Comparison of ENCODE assay signal across 12 mouse cellular contexts in the genomic region with DNA sequence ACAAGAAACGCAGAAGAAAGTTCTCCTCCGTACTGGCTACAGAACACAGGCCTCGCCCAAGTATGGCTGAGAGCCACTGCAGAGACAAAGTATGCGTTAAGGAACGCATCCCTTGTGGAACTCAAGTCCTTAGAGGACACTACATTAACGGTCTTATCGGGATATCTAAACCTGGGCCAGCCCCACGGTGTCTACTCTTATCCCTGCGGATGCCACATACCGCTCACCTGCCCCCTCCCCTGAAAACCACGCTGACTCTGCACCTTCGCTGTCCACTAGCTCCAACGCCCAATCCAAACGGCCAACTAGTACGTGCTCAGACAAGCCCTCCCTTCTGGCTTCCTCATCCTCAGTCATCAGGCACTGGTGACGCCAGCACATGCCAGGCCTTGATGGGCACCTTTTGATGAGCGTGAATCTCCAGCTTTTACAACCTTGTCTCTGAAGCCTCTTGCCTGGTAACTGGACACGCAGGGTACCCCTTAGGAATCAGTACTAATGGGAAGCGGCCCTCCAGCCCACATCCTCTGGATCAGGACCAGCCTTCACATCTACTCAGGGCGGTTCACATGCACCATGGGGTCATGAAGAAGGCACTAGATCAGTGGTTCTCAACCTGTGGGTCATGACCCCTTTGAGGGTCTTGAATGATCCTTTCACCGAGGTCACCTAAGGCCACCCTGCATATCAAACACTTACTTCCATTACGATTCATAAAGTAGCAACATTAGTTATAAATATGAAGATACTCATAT. TPM values are rescaled to one million over a fixed set of nuclear protein-coding genes. Genes with fewer than 3 reads are reported as not detected.
DNase-seq lines count a peak whose midpoint lies in the region; ATAC-seq and TF ChIP-seq lines count a peak whose summit lies in the region.
"Had no signal": no experiment of that assay in that cellular context is flagged by ENCODE, and none has a peak within 500 bp of the region (broad histone marks: within the 10 kb centered on the region; RNA-seq: fewer than 3 reads in every experiment).

No protein-coding gene starts in this region.

- WGBS in heart, adult 2 months = 69% methylated on average over 22 of the region's 22 CpGs
- 78% methylated on average over 22 of the region's 22 CpGs for WGBS in heart, embryonic 12.5 days

- H3K4me1 ChIP-seq in heart, adult 2 months (ENCODE audit: control insufficient read depth, insufficient read depth, low read length) = peaks cover 56% of the 10 kb centered on the region
- H3K4me1 ChIP-seq in heart, embryonic 12.5 days (replicated peaks) = peaks cover 78% of the 10 kb centered on the region
- peaks cover 72% of the 10 kb centered on the region for H3K4me1 ChIP-seq in brown adipose tissue, adult 24 weeks (ENCODE audit: control insufficient read depth, insufficient read depth, insufficient read length, low read length)

- no peak for DNase-seq in heart, adult 2 months
- no peak for DNase-seq in layer of hippocampus, adult 2 months (ENCODE audit: low spot score in 2 of 2)
- no peak for DNase-seq in layer of hippocampus, adult 11-12 months (ENCODE audit: low spot score)
- DNase-seq in 416B (ENCODE audit: low read depth) = peak; percentile 72
- no peak for DNase-seq in thymus, postnatal 0 days (ENCODE audit: low spot score)
- DNase-seq in c-Kit-positive CD71-positive TER-119-positive erythroid progenitor cells, embryonic 14.5 days (ENCODE audit: low spot score) = no peak
- DNase-seq: heart, postnatal 36 days; left cerebral cortex, postnatal 4 days had no signal

- no peaks in the 10 kb centered on the region for H3K27me3 ChIP-seq in heart, adult 2 months (ENCODE audit: control insufficient read depth, insufficient read depth, low read length)
- no peaks in the 10 kb centered on the region for H3K27me3 ChIP-seq in heart, embryonic 12.5 days (replicated peaks)

- H3K9me3 ChIP-seq in heart, embryonic 12.5 days (replicated peaks) = no peaks in the 10 kb centered on the region
- H3K9me3 ChIP-seq: neural tube, embryonic 12.5 days had no signal

- no peaks in the 10 kb centered on the region for H3K36me3 ChIP-seq in heart, adult 2 months (ENCODE audit: control insufficient read depth, insufficient read depth, low read length)
- no peaks in the 10 kb centered on the region for H3K36me3 ChIP-seq in heart, embryonic 12.5 days
- H3K36me3 ChIP-seq: neural tube, embryonic 12.5 days had no signal

- no peak overlapping the region for H3K4me3 ChIP-seq in heart, adult 2 months
- H3K4me3 ChIP-seq in heart, embryonic 12.5 days = no peak overlapping the region
- H3K4me3 ChIP-seq in layer of hippocampus, adult 2 months = no peak overlapping the region
- H3K4me3 ChIP-seq in brown adipose tissue, adult 24 weeks (ENCODE audit: insufficient read depth, low read depth, low read length) = no peak overlapping the region
- H3K4me3 ChIP-seq: neural tube, embryonic 12.5 days had no signal

- H3K9ac ChIP-seq in heart, adult 2 months (ENCODE audit: low read depth, low read length) = no peak overlapping the region
- H3K9ac ChIP-seq in heart, embryonic 12.5 days = no peak overlapping the region
- H3K9ac ChIP-seq: neural tube, embryonic 12.5 days had no signal

- TF ChIP-seq POLR2A in heart, adult 2 months (IDR thresholded peaks at IDR 0.05; ENCODE audit: insufficient read depth, low read depth, low read length) = no peak

- intact Hi-C loops in heart, adult 2 months (cut with DNase I) = no loop called here

- no peak overlapping the region for H3K4me2 ChIP-seq in heart, embryonic 12.5 days

- H3K79me2 ChIP-seq in heart, adult 2 months (replicated peaks; ENCODE audit: control insufficient read depth, insufficient read depth, low read length) = peaks cover 3% of the 10 kb centered on the region

- H3K27ac ChIP-seq in heart, adult 2 months = peak overlapping the region; percentile 81
- H3K27ac ChIP-seq in heart, embryonic 12.5 days (ENCODE audit: poor library complexity, severe bottlenecking) = no peak overlapping the region
- peak overlapping the region; percentile 98 for H3K27ac ChIP-seq in layer of hippocampus, adult 2 months
- peak overlapping the region; percentile 80 for H3K27ac ChIP-seq in brown adipose tissue, adult 24 weeks (replicated peaks; ENCODE audit: low read depth, low read length)
- H3K27ac ChIP-seq: neural tube, embryonic 12.5 days had no signal

- ATAC-seq in heart, embryonic 12.5 days (ENCODE audit: insufficient number of reproducible peaks, low FRiP score) = no peak

- no peak for TF ChIP-seq CTCF in heart, adult 2 months (IDR thresholded peaks at IDR 0.05)
- no peak for TF ChIP-seq CTCF in layer of hippocampus, adult 2 months (conservative IDR thresholded peaks at IDR 0.05)

- no peak for TF ChIP-seq EP300 in heart, adult 2 months (IDR thresholded peaks at IDR 0.05; ENCODE audit: insufficient read depth, low read depth, low read length)

RNA-seq across cellular contexts. Expression of a gene that starts 4.1 kb away (rescaled TPM):
- total RNA-seq in heart, adult 2 months (2021) = 10 to 100 TPM; 13.9 to 14.8 TPM
- polyA plus RNA-seq in heart, adult 2 months (2012; rRNA removed) = 36.3 and 39.0 TPM in 2 replicates
- polyA plus RNA-seq in heart, embryonic 12.5 days (2016; fragmentation: Nextera tagmentation; extraction: Ambion mirVana) = 47.1 TPM in 2 replicates
- total RNA-seq in layer of hippocampus, adult 2 months (2021) = 100 to 1,000 TPM; 200 to 202 TPM
- 20.5 and 22.4 TPM in 2 replicates for polyA plus RNA-seq in brown adipose tissue, adult 24 weeks (2012; ENCODE audit: insufficient read depth, insufficient read length, missing spikeins)
- polyA plus RNA-seq in thymus, postnatal 0 days (2015; fragmentation: Nextera tagmentation; extraction: Ambion mirVana) = 39.8 and 42.8 TPM in 2 replicates

RNA-seq across cellular contexts. Expression of a gene that starts 34.5 kb away (rescaled TPM):
- 10 to 100 TPM; 15.9 to 18.1 TPM for total RNA-seq in heart, adult 2 months (2021)
- polyA plus RNA-seq in heart, adult 2 months (2012; rRNA removed) = 43.6 and 46.4 TPM in 2 replicates
- 39.7 and 40.6 TPM in 2 replicates for polyA plus RNA-seq in heart, embryonic 12.5 days (2016; fragmentation: Nextera tagmentation; extraction: Ambion mirVana)
- 10 to 100 TPM; 94.6 to 98.4 TPM for total RNA-seq in layer of hippocampus, adult 2 months (2021)
- polyA plus RNA-seq in brown adipose tissue, adult 24 weeks (2012; ENCODE audit: insufficient read depth, insufficient read length, missing spikeins) = 12.3 and 12.6 TPM in 2 replicates
- 49.5 and 49.6 TPM in 2 replicates for polyA plus RNA-seq in thymus, postnatal 0 days (2015; fragmentation: Nextera tagmentation; extraction: Ambion mirVana)

RNA-seq across cellular contexts. Expression of a gene that starts 46.4 kb away (rescaled TPM):
- not detected for total RNA-seq in heart, adult 2 months (2021)
- polyA plus RNA-seq in heart, adult 2 months (2012; rRNA removed) = not detected in 2 replicates
- polyA plus RNA-seq in heart, embryonic 12.5 days (2016; fragmentation: Nextera tagmentation; extraction: Ambion mirVana) = 0.08 TPM in 1 of 2 replicates, not detected in the other
- total RNA-seq in layer of hippocampus, adult 2 months (2021) = under 1 TPM in 1 of 2 experiments, not detected in 1; 0.20 TPM
- not detected in 2 replicates for polyA plus RNA-seq in brown adipose tissue, adult 24 weeks (2012; ENCODE audit: insufficient read depth, insufficient read length, missing spikeins)
- polyA plus RNA-seq in thymus, postnatal 0 days (2015; fragmentation: Nextera tagmentation; extraction: Ambion mirVana) = 0.14 TPM in 1 of 2 replicates, not detected in the other
- total RNA-seq: heart, postnatal 36 days; megakaryocyte-erythroid progenitor cell, adult 5-6 weeks had no signal
